Mouse (Mus musculus): ENCODE measurements around the gene Nbeal2. TPM values are rescaled to one million over a fixed set of nuclear protein-coding genes. Genes with fewer than 3 reads are reported as not detected.

Gene Nbeal2
- polyA plus RNA-seq, 1 experiment from 2014 or later: 5.7 TPM

- H3K27me3 ChIP-seq (ENCODE audit: control insufficient read depth, insufficient read depth, low read length): no peaks in the 10 kb centered on the region
- no peaks in the 10 kb centered on the region for H3K36me3 ChIP-seq (ENCODE audit: control insufficient read depth, insufficient read depth, low read length)
- TF ChIP-seq EP300 (optimal IDR thresholded peaks at IDR 0.05): no peak
- TF ChIP-seq CTCF (IDR thresholded peaks at IDR 0.05; ENCODE audit: low read depth): no peak
- H3K27ac ChIP-seq (replicated peaks): peak overlapping the region; percentile 75
- no peaks in the 10 kb centered on the region for H3K9me3 ChIP-seq (ENCODE audit: control insufficient read depth, low read length)
- WGBS: 70% methylated on average over 9 of the region's 9 CpGs
- H3K4me2 ChIP-seq (replicated peaks; ENCODE audit: low read depth): no peak overlapping the region
- peaks cover 2% of the 10 kb centered on the region for H3K4me1 ChIP-seq (replicated peaks; ENCODE audit: control insufficient read depth, insufficient read depth)
- ATAC-seq (ENCODE audit: low FRiP score, low TSS enrichment) (no peak), DNase-seq (ENCODE audit: low spot score) (no peak)
- no peak overlapping the region for H3K4me3 ChIP-seq (ENCODE audit: low read depth, low read length)
- no peak overlapping the region for H3K9ac ChIP-seq (ENCODE audit: low read length)
These were observed 27.9 kb upstream of the Nbeal2 start for GRCm38 (mm10) chr9:110681817-110682216.

DNA sequence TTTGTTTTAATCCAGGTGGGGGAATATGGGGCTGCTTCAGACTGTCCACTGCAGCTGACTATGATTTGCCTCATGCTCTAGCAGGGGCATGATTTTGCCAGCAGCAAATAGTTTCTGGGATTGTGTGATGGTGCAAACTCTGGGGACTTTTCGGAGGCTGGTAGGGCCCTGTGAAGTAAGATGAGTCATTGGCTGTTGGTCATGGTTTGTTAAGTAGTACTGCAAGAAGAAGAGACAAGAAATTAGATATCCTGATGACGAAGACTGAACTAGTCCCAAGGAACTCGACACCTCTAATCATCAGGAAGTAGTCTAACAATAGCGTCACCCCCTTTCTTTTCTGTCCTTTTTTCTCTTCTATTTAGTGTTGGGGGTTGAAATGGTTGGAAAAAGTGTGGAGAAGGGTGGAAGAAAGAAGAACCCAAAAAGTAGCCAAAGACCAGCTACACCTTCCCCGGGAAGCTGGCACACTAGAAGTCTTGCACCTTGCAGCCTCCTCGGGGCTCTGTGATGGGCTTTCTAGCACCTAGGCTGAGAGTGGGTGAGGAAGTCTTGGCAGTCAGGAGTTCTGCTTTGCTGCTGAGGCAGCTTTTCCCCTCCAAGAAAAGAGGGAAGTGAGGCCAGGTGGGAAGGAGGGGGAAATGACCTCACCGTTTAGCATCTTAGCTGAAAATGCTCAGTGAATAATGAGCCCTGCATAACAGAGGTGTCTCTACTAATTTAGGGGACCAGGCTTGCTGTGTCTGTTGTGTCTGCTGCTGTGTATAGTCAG lies 27.0 kb upstream of the Nbeal2 start:
- Histone ChIP-seq H3K27ac (replicated peaks) (no peak overlapping the region), H3K9ac (ENCODE audit: low read length) (no peak overlapping the region), H3K27me3 (ENCODE audit: control insufficient read depth, insufficient read depth, low read length) (no peaks in the 10 kb centered on the region), H3K4me3 (ENCODE audit: low read depth, low read length) (no peak overlapping the region), H3K36me3 (ENCODE audit: control insufficient read depth, insufficient read depth, low read length) (no peaks in the 10 kb centered on the region), H3K4me2 (replicated peaks; ENCODE audit: low read depth) (no peak overlapping the region), H3K9me3 (ENCODE audit: control insufficient read depth, low read length) (no peaks in the 10 kb centered on the region), H3K4me1 (replicated peaks; ENCODE audit: control insufficient read depth, insufficient read depth) (peaks cover 2% of the 10 kb centered on the region; the same call in 1 of the 2 replicates)
- TF ChIP-seq CTCF (IDR thresholded peaks at IDR 0.05; ENCODE audit: low read depth) (no peak), EP300 (optimal IDR thresholded peaks at IDR 0.05) (no peak)
- WGBS: 76% methylated on average over 7 of the region's 7 CpGs
- no peak for DNase-seq (ENCODE audit: low spot score)
- ATAC-seq (ENCODE audit: low FRiP score, low TSS enrichment): no peak

DNA sequence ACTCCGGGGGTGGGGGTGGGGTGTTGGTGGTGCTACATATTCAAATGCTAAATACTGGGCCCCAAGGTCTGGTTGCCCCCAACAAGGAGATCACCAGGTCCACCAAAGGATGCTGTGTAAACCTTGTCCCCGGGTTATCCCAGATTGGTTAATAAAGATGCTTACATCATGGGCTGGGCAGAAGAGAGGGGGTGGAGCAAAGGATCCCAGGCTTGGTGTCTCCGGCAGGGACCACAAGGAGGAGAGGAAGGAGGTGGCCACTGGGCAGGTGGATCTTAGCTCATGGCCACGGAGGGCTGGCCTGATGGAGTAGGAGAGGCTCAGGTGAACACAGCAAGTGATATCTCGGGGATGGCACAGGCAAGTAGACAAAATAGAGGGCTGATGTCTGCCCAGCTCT lies 24.9 kb upstream of the Nbeal2 start:
- Histone ChIP-seq H3K27me3 (ENCODE audit: control insufficient read depth, insufficient read depth, low read length) (no peaks in the 10 kb centered on the region), H3K4me3 (ENCODE audit: low read depth, low read length) (no peak overlapping the region), H3K9ac (ENCODE audit: low read length) (no peak overlapping the region), H3K27ac (replicated peaks) (no peak overlapping the region), H3K9me3 (ENCODE audit: control insufficient read depth, low read length) (no peaks in the 10 kb centered on the region), H3K36me3 (ENCODE audit: control insufficient read depth, insufficient read depth, low read length) (no peaks in the 10 kb centered on the region), H3K4me1 (replicated peaks; ENCODE audit: control insufficient read depth, insufficient read depth) (no peaks in the 10 kb centered on the region; the same call in 1 of the 2 replicates), H3K4me2 (replicated peaks; ENCODE audit: low read depth) (no peak overlapping the region)
- 71% methylated on average over 5 of the region's 5 CpGs for WGBS
- ATAC-seq (ENCODE audit: low FRiP score, low TSS enrichment): no peak
- no peak for TF ChIP-seq EP300 (optimal IDR thresholded peaks at IDR 0.05)
- TF ChIP-seq CTCF (IDR thresholded peaks at IDR 0.05; ENCODE audit: low read depth): no peak
- no peak for DNase-seq (ENCODE audit: low spot score)

GRCm38 (mm10) chr9:110676492-110676911 lies 22.5 kb upstream of the Nbeal2 start:
- WGBS: 69% methylated on average over 8 of the region's 8 CpGs
- DNase-seq (ENCODE audit: low spot score) (peak; percentile 69), ATAC-seq (ENCODE audit: low FRiP score, low TSS enrichment) (peak; percentile 74)
- Histone ChIP-seq H3K9me3 (ENCODE audit: control insufficient read depth, low read length) (no peaks in the 10 kb centered on the region), H3K4me1 (replicated peaks; ENCODE audit: control insufficient read depth, insufficient read depth) (0 out of 2 replicates have a peak, but pooled peaks cover 5% of the 10 kb centered on the region), H3K27ac (replicated peaks) (peak overlapping the region; percentile 75), H3K4me3 (ENCODE audit: low read depth, low read length) (no peak overlapping the region), H3K36me3 (ENCODE audit: control insufficient read depth, insufficient read depth, low read length) (no peaks in the 10 kb centered on the region), H3K9ac (ENCODE audit: low read length) (no peak overlapping the region), H3K27me3 (ENCODE audit: control insufficient read depth, insufficient read depth, low read length) (no peaks in the 10 kb centered on the region), H3K4me2 (replicated peaks; ENCODE audit: low read depth) (no peak overlapping the region)
- no peak for TF ChIP-seq EP300 (optimal IDR thresholded peaks at IDR 0.05)
- TF ChIP-seq CTCF (IDR thresholded peaks at IDR 0.05; ENCODE audit: low read depth): no peak

GRCm38 (mm10) chr9:110673107-110673752 lies 19.3 kb upstream of the Nbeal2 start:
- Histone ChIP-seq H3K27ac (replicated peaks) (no peak overlapping the region), H3K4me2 (replicated peaks; ENCODE audit: low read depth) (no peak overlapping the region), H3K36me3 (ENCODE audit: control insufficient read depth, insufficient read depth, low read length) (no peaks in the 10 kb centered on the region), H3K4me3 (ENCODE audit: low read depth, low read length) (no peak overlapping the region), H3K9ac (ENCODE audit: low read length) (0 out of 2 replicates have a peak overlapping the region, but pooled peaks have one; percentile 0), H3K27me3 (ENCODE audit: control insufficient read depth, insufficient read depth, low read length) (no peaks in the 10 kb centered on the region), H3K9me3 (ENCODE audit: control insufficient read depth, low read length) (no peaks in the 10 kb centered on the region), H3K4me1 (replicated peaks; ENCODE audit: control insufficient read depth, insufficient read depth) (peaks cover 5% of the 10 kb centered on the region; the same call in 1 of the 2 replicates)
- ATAC-seq (ENCODE audit: low FRiP score, low TSS enrichment): no peak
- TF ChIP-seq EP300 (optimal IDR thresholded peaks at IDR 0.05) (no peak), CTCF (IDR thresholded peaks at IDR 0.05; ENCODE audit: low read depth) (no peak)
- 55% methylated on average over 10 of the region's 10 CpGs for WGBS
- DNase-seq (ENCODE audit: low spot score): no peak
